Mouse (Mus musculus): ENCODE data around the gene Tpra1. TPM values are rescaled to one million over a fixed set of nuclear protein-coding genes. Genes with fewer than 3 reads are reported as not detected.
A peak's percentile ranks its signal among the peaks of the same experiment; 100 is the strongest.

Gene Tpra1
- polyA plus RNA-seq, 1 experiment from 2014 or later: 36.9 TPM

DNA sequence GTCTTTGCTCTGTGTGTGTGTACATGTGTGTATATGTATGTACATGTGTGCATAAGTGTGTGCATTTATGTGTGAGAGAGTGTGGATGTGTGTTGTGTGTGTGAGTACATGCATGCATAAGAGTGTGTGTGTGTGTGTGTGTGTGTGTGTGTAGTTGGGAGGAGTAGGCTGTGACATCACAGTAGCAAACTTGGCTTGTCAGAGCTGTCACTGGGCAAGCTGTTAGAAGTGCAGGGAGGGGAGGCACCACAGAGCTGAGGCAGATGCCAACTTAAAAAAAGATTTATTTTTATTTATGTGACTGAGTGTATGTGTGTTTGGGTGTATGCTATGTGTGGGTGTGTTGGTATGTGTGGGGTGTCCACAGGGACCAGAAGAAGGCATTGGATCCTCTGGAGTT lies 11.4 kb downstream of the Tpra1 start:
- Histone ChIP-seq H3K27me3 (ENCODE audit: control insufficient read depth, insufficient read depth, low read length) (no peaks in the 10 kb centered on the region), H3K4me1 (ENCODE audit: control insufficient read depth, insufficient read depth, low read length) (no peaks in the 10 kb centered on the region), H3K27ac (ENCODE audit: low read depth, low read length) (no peak overlapping the region), H3K36me3 (ENCODE audit: control insufficient read depth, insufficient read depth, low read length) (no peaks in the 10 kb centered on the region), H3K4me3 (ENCODE audit: low read depth, low read length) (no peak overlapping the region), H3K9me3 (ENCODE audit: control insufficient read depth, low read length) (no peaks in the 10 kb centered on the region), H3K9ac (ENCODE audit: low read length) (no peak overlapping the region), H3K4me2 (no peak overlapping the region)
- ATAC-seq (ENCODE audit: low FRiP score) (no peak), DNase-seq (ENCODE audit: low spot score, missing footprints) (no peak)

- Histone ChIP-seq H3K27ac (ENCODE audit: low read depth, low read length) (no peak overlapping the region), H3K9me3 (ENCODE audit: control insufficient read depth, low read length) (no peaks in the 10 kb centered on the region), H3K4me1 (ENCODE audit: control insufficient read depth, insufficient read depth, low read length) (no peaks in the 10 kb centered on the region), H3K36me3 (ENCODE audit: control insufficient read depth, insufficient read depth, low read length) (no peaks in the 10 kb centered on the region), H3K27me3 (ENCODE audit: control insufficient read depth, insufficient read depth, low read length) (no peaks in the 10 kb centered on the region), H3K9ac (ENCODE audit: low read length) (no peak overlapping the region), H3K4me3 (ENCODE audit: low read depth, low read length) (no peak overlapping the region), H3K4me2 (no peak overlapping the region)
- WGBS: 84% methylated on average over 5 of the region's 5 CpGs
- ATAC-seq (ENCODE audit: low FRiP score) (no peak), DNase-seq (ENCODE audit: low spot score, missing footprints) (no peak)
Observed at GRCm38 (mm10) chr6:88914799-88915198, 12.7 kb downstream of the Tpra1 start.

DNA sequence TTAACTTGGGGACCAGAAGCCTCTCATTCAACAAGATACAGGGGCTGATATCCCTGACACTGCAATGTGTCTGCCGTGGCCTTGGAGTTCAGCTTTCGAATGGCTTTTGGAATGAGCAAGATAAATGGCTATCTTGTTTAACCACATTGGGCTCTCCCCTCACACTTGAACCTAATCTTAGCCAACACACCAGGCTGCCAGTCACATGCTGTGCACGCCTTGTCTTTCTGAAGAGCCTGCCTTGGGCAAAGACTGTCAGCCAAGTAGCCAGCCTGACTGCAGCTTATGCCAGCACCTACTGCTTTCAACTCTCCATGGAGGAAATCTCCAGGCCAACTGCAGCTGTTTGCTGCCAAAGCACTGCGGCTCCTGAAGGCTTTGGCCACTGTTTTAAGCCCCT lies 13.5 kb downstream of the Tpra1 start:
- no peaks in the 10 kb centered on the region for H3K36me3 ChIP-seq (ENCODE audit: control insufficient read depth, insufficient read depth, low read length)
- no peak for DNase-seq (ENCODE audit: low spot score, missing footprints)
- no peak for ATAC-seq (ENCODE audit: low FRiP score)
- no peak overlapping the region for H3K4me3 ChIP-seq (ENCODE audit: low read depth, low read length)
- H3K4me1 ChIP-seq (ENCODE audit: control insufficient read depth, insufficient read depth, low read length): no peaks in the 10 kb centered on the region
- 80% methylated on average over 4 of the region's 4 CpGs for whole genome bisulfite sequencing
- H3K9me3 ChIP-seq (ENCODE audit: control insufficient read depth, low read length): no peaks in the 10 kb centered on the region
- peak overlapping the region; percentile 40; the same call in 1 of the 2 replicates for H3K27ac ChIP-seq (ENCODE audit: low read depth, low read length)
- H3K27me3 ChIP-seq (ENCODE audit: control insufficient read depth, insufficient read depth, low read length): no peaks in the 10 kb centered on the region
- no peak overlapping the region for H3K4me2 ChIP-seq
- no peak overlapping the region for H3K9ac ChIP-seq (ENCODE audit: low read length)

GRCm38 (mm10) chr6:88916153-88916552 lies 14.1 kb downstream of the Tpra1 start:
- no peaks in the 10 kb centered on the region for H3K27me3 ChIP-seq (ENCODE audit: control insufficient read depth, insufficient read depth, low read length)
- H3K9me3 ChIP-seq (ENCODE audit: control insufficient read depth, low read length): no peaks in the 10 kb centered on the region
- H3K4me1 ChIP-seq (ENCODE audit: control insufficient read depth, insufficient read depth, low read length): no peaks in the 10 kb centered on the region
- ATAC-seq (ENCODE audit: low FRiP score): no peak; the same call in 1 of the 2 replicates
- H3K4me2 ChIP-seq: no peak overlapping the region
- 54% methylated on average over 1 of the region's 1 CpGs for WGBS
- H3K27ac ChIP-seq (ENCODE audit: low read depth, low read length): no peak overlapping the region
- no peak overlapping the region for H3K9ac ChIP-seq (ENCODE audit: low read length)
- no peaks in the 10 kb centered on the region for H3K36me3 ChIP-seq (ENCODE audit: control insufficient read depth, insufficient read depth, low read length)
- no peak overlapping the region for H3K4me3 ChIP-seq (ENCODE audit: low read depth, low read length)
- DNase-seq (ENCODE audit: low spot score, missing footprints): peak; percentile 85

DNA sequence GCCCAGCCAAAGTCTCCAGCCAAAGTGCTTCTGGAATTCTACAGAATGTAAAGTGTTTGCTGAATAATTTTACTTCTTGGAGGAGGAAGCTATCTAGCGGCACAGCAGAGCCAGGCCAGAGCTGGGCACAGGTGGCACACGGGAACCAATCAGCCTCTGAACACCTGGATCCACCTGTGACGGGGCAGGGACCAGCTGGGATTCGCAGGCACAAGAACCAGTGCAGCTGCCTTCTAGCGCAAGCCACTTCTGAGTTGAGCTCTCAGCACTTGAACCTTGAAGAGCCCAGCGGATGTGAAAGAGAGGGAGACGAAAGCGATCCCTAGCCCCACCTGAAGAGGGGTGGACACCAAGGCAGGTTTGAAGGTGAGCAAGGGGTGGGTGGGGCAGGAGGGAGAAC lies 16.8 kb downstream of the Tpra1 start:
- WGBS: 83% methylated on average over 8 of the region's 8 CpGs

GRCm38 (mm10) chr6:88924502-88925275 lies 22.6 kb downstream of the Tpra1 start:
- H3K9me3 ChIP-seq (ENCODE audit: control insufficient read depth, low read length): no peaks in the 10 kb centered on the region
- H3K27me3 ChIP-seq (ENCODE audit: control insufficient read depth, insufficient read depth, low read length): no peaks in the 10 kb centered on the region
- no peaks in the 10 kb centered on the region for H3K36me3 ChIP-seq (ENCODE audit: control insufficient read depth, insufficient read depth, low read length)
- DNase-seq (ENCODE audit: low spot score, missing footprints): peak; percentile 89
- H3K4me3 ChIP-seq (ENCODE audit: low read depth, low read length): no peak overlapping the region
- H3K9ac ChIP-seq (ENCODE audit: low read length): peak overlapping the region; percentile 53
- H3K4me1 ChIP-seq (ENCODE audit: control insufficient read depth, insufficient read depth, low read length): peaks cover 51% of the 10 kb centered on the region
- H3K27ac ChIP-seq (ENCODE audit: low read depth, low read length): peak overlapping the region; percentile 92
- no peak overlapping the region for H3K4me2 ChIP-seq
- ATAC-seq (ENCODE audit: low FRiP score): no peak
- WGBS: 6% methylated on average over 5 of the region's 5 CpGs

More for the DNA sequence above, 16.8 kb downstream of the Tpra1 start:
- no peak overlapping the region for H3K9ac ChIP-seq (ENCODE audit: low read length)
- no peaks in the 10 kb centered on the region for H3K27me3 ChIP-seq (ENCODE audit: control insufficient read depth, insufficient read depth, low read length)
- no peak for DNase-seq (ENCODE audit: low spot score, missing footprints)
- H3K4me2 ChIP-seq: no peak overlapping the region
- no peak for ATAC-seq (ENCODE audit: low FRiP score)
- no peak overlapping the region for H3K27ac ChIP-seq (ENCODE audit: low read depth, low read length)
- H3K4me3 ChIP-seq (ENCODE audit: low read depth, low read length): no peak overlapping the region
- H3K9me3 ChIP-seq (ENCODE audit: control insufficient read depth, low read length): no peaks in the 10 kb centered on the region
- H3K36me3 ChIP-seq (ENCODE audit: control insufficient read depth, insufficient read depth, low read length): no peaks in the 10 kb centered on the region
- H3K4me1 ChIP-seq (ENCODE audit: control insufficient read depth, insufficient read depth, low read length): no peaks in the 10 kb centered on the region; the same call in 1 of the 2 replicates

DNA sequence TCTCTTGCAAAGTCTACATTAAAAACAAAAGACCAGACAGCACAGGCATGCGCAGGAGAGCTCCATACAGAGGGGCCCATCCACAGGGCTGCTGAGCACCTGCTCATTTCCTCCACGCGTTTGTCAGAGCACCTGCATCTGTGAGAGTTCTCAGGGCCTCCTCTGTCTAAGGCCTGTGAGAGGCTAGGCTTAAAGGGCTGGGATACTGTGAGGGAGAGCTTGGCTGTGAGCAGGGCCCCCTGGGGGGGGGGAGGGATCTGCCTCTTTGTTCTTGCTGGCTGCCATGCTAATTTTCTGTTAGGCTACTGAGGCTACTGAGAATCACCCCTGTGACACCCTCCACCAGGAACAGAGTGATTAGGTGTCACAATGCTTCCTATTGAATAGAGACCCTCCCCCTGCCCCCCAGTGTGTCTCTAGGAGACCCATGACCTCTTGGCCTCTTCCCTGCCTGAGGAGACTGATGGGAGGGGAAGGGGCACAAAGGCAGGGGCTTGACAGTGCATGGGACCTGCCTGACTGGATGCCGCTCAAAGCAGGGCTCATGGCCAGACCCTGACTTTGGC lies 23.7 kb downstream of the Tpra1 start:
- Histone ChIP-seq H3K9me3 (ENCODE audit: control insufficient read depth, low read length) (no peaks in the 10 kb centered on the region), H3K27me3 (ENCODE audit: control insufficient read depth, insufficient read depth, low read length) (no peaks in the 10 kb centered on the region), H3K4me1 (ENCODE audit: control insufficient read depth, insufficient read depth, low read length) (peaks cover 60% of the 10 kb centered on the region), H3K4me3 (ENCODE audit: low read depth, low read length) (no peak overlapping the region), H3K4me2 (no peak overlapping the region), H3K36me3 (ENCODE audit: control insufficient read depth, insufficient read depth, low read length) (no peaks in the 10 kb centered on the region), H3K9ac (ENCODE audit: low read length) (peak overlapping the region; percentile 53), H3K27ac (ENCODE audit: low read depth, low read length) (peak overlapping the region; percentile 92)
- WGBS: 4% methylated on average over 4 of the region's 4 CpGs
- ATAC-seq (ENCODE audit: low FRiP score): peak; percentile 79
- DNase-seq (ENCODE audit: low spot score, missing footprints): peak; percentile 96

- no peaks in the 10 kb centered on the region for H3K36me3 ChIP-seq (ENCODE audit: control insufficient read depth, insufficient read depth, low read length)
- peak overlapping the region; percentile 47 for H3K9ac ChIP-seq (ENCODE audit: low read length)
- H3K27me3 ChIP-seq (ENCODE audit: control insufficient read depth, insufficient read depth, low read length): no peaks in the 10 kb centered on the region
- H3K4me1 ChIP-seq (ENCODE audit: control insufficient read depth, insufficient read depth, low read length): peaks cover 64% of the 10 kb centered on the region
- no peak overlapping the region for H3K4me3 ChIP-seq (ENCODE audit: low read depth, low read length)
- no peaks in the 10 kb centered on the region for H3K9me3 ChIP-seq (ENCODE audit: control insufficient read depth, low read length)
- peak overlapping the region; percentile 92 for H3K27ac ChIP-seq (ENCODE audit: low read depth, low read length)
- H3K4me2 ChIP-seq: no peak overlapping the region
- ATAC-seq (ENCODE audit: low FRiP score): no peak
- 42% methylated on average over 3 of the region's 3 CpGs for WGBS
- DNase-seq (ENCODE audit: low spot score, missing footprints): peak; percentile 89
Observed at GRCm38 (mm10) chr6:88926870-88927269, 24.8 kb downstream of the Tpra1 start.

GRCm38 (mm10) chr6:88927595-88927994 lies 25.5 kb downstream of the Tpra1 start:
- ATAC-seq (ENCODE audit: low FRiP score) (peak; percentile 22; the same call in 1 of the 2 replicates), DNase-seq (ENCODE audit: low spot score, missing footprints) (peak; percentile 99)
- no peak overlapping the region for H3K4me2 ChIP-seq
- WGBS: 5% methylated on average over 2 of the region's 2 CpGs
- H3K36me3 ChIP-seq (ENCODE audit: control insufficient read depth, insufficient read depth, low read length): no peaks in the 10 kb centered on the region
- no peaks in the 10 kb centered on the region for H3K9me3 ChIP-seq (ENCODE audit: control insufficient read depth, low read length)
- H3K9ac ChIP-seq (ENCODE audit: low read length): no peak overlapping the region
- H3K27ac ChIP-seq (ENCODE audit: low read depth, low read length): no peak overlapping the region
- H3K4me3 ChIP-seq (ENCODE audit: low read depth, low read length): no peak overlapping the region
- H3K27me3 ChIP-seq (ENCODE audit: control insufficient read depth, insufficient read depth, low read length): no peaks in the 10 kb centered on the region
- peaks cover 64% of the 10 kb centered on the region for H3K4me1 ChIP-seq (ENCODE audit: control insufficient read depth, insufficient read depth, low read length)

Measured in midbrain, embryonic 11.5 days (tissue).